Mouse (Mus musculus): ENCODE measurements around the gene Gpr63. TPM values are rescaled to one million over a fixed set of nuclear protein-coding genes. Genes with fewer than 3 reads are reported as not detected.

Gene Gpr63
- total and polyA plus RNA-seq, 3 experiments = 3.8 to 5.4 (median 4.5) TPM

Other genes starting within 250 kb of the Gpr63 start
- gene Klhl32, start 115.3 kb upstream of the Gpr63 start, total RNA-seq (2021) = 1 to 10 TPM; 3.1 to 5.0 TPM
- 2.3 and 2.5 TPM in 2 replicates for gene Klhl32, start 115.3 kb upstream of the Gpr63 start, polyA plus RNA-seq (2012; rRNA removed)
- 10 to 100 TPM; 34.9 to 44.6 TPM for gene Ndufaf4, start 68.3 kb upstream of the Gpr63 start, total RNA-seq (2021)
- 5.1 and 5.7 TPM in 2 replicates for gene Ndufaf4, start 68.3 kb upstream of the Gpr63 start, polyA plus RNA-seq (2012; rRNA removed)